Mouse (Mus musculus) lung, adult 2 months (tissue): ENCODE data around the gene Syn1.

Experiments used
- CTCF ChIP-seq: fragments of 200-500 bp; IDR thresholded peaks from 2 replicates; pipeline ENCODE4 v1.5.1; 2011; ENCODE audit warnings: mild to moderate bottlenecking, low read length, control low read depth; ENCODE audit not compliant: insufficient read depth
- POLR2A ChIP-seq: fragments of 200-500 bp; IDR thresholded peaks from 2 replicates; pipeline ENCODE4 v1.6.1; 2011; ENCODE audit warnings: low read depth, mild to moderate bottlenecking, control low read depth, low read length, borderline replicate concordance; ENCODE audit errors: extremely low read depth

GRCm38 (mm10) chrX:20869203-20869602 is 51.6 kb downstream of the Syn1 start:
- TF ChIP-seq CTCF (no peak), POLR2A (no peak)
